Mouse (Mus musculus) myocyte (in vitro differentiated cells): ENCODE results near the gene Atl3. TPM values are rescaled to one million over a fixed set of nuclear protein-coding genes. Genes with fewer than 3 reads are reported as not detected.

Source experiments
- H3K27me3 ChIP-seq: one replicate; pipeline ENCODE4 v1.6.1; 2011; ENCODE audit not compliant: control insufficient read depth, insufficient read depth, insufficient read length
- H3K36me3 ChIP-seq: one replicate; pipeline ENCODE4 v1.6.1; 2011; ENCODE audit not compliant: control insufficient read depth, insufficient read depth
- H3K4me2 ChIP-seq: one replicate; pipeline ENCODE4 v1.6.1; 2011; ENCODE audit warnings: low read depth, control low read depth
- H3K4me3 ChIP-seq: one replicate; pipeline ENCODE4 v1.5.1; 2011; ENCODE audit warnings: mild to moderate bottlenecking, control low read depth, moderate library complexity
- H3K79me2 ChIP-seq: one replicate; pipeline ENCODE4 v1.6.1; 2011; ENCODE audit not compliant: control insufficient read depth, insufficient read depth
- H3ac ChIP-seq: one replicate; pipeline ENCODE4 v1.6.1; 2011; ENCODE audit not compliant: control insufficient read depth, insufficient read length
- CEBPB ChIP-seq: IDR thresholded peaks from 2 replicates; pipeline ENCODE4 v1.6.1; 2011; ENCODE audit warnings: mild to moderate bottlenecking, moderate library complexity; ENCODE audit not compliant: poor library complexity, insufficient read depth, severe bottlenecking
- E2F4 ChIP-seq: IDR thresholded peaks from one replicate; pipeline ENCODE4 v1.6.1; 2011; ENCODE audit warnings: mild to moderate bottlenecking, control low read depth, moderate library complexity; ENCODE audit not compliant: insufficient read depth
- MAX ChIP-seq: IDR thresholded peaks from one replicate; pipeline ENCODE4 v1.6.1; 2011; ENCODE audit warnings: low read depth, mild to moderate bottlenecking, control low read depth
- MYOD1 ChIP-seq, 3 experiments: IDR thresholded peaks; one replicate each; pipeline ENCODE4 v1.6.1; 2011; ENCODE audit warnings: control low read depth in 2 of 3, low read depth in 2 of 3, mild to moderate bottlenecking in 2 of 3, moderate library complexity in 1 of 3; ENCODE audit not compliant: insufficient read length in 2 of 3, control insufficient read depth in 1 of 3
- MYOG ChIP-seq, 3 experiments: IDR thresholded peaks; one replicate each; pipeline ENCODE4 v1.6.1; 2011; ENCODE audit warnings: control low read depth in 2 of 3, low read depth in 2 of 3, mild to moderate bottlenecking in 2 of 3; ENCODE audit not compliant: insufficient read length in 2 of 3, control insufficient read depth in 1 of 3, insufficient read depth in 1 of 3
- POLR2A ChIP-seq: IDR thresholded peaks from one replicate; pipeline ENCODE4 v1.6.1; 2011; ENCODE audit warnings: low read depth, mild to moderate bottlenecking, control low read depth, moderate library complexity; ENCODE audit not compliant: insufficient read length
- POLR2AphosphoS2 ChIP-seq: IDR thresholded peaks from one replicate; pipeline ENCODE4 v1.6.1; 2011; ENCODE audit warnings: low read depth, control low read depth; ENCODE audit not compliant: insufficient read length
- REST ChIP-seq: IDR thresholded peaks from one replicate; pipeline ENCODE4 v1.6.1; 2011; ENCODE audit warnings: mild to moderate bottlenecking, control low read depth, moderate library complexity; ENCODE audit not compliant: insufficient read depth, insufficient read length
- SRF ChIP-seq: IDR thresholded peaks from one replicate; pipeline ENCODE4 v1.6.1; 2011; ENCODE audit warnings: low read depth; ENCODE audit not compliant: control insufficient read depth, insufficient read length
- TCF12 ChIP-seq: IDR thresholded peaks from one replicate; pipeline ENCODE4 v1.6.1; 2011; ENCODE audit warnings: mild to moderate bottlenecking, control low read depth; ENCODE audit not compliant: poor library complexity, insufficient read depth, severe bottlenecking
- TCF3 ChIP-seq: IDR thresholded peaks from one replicate; pipeline ENCODE4 v1.6.1; 2011; ENCODE audit warnings: low read depth, control low read depth; ENCODE audit not compliant: insufficient read length
- USF1 ChIP-seq: IDR thresholded peaks from one replicate; pipeline ENCODE4 v1.6.1; 2011; ENCODE audit warnings: low read depth, mild to moderate bottlenecking, control low read depth, moderate library complexity
- polyA plus RNA-seq: library from polyadenylated mRNA; unstranded; fragments of >200 nt; fragmentation: generic; extraction: Trizol; gene quantifications from one replicate; pipeline ENCODE4 v1.2.1, GENCODE M21; 2012; ENCODE audit warnings: missing spikeins

Atl3 gene
- polyA plus RNA-seq, 1 experiment, result 14.4 TPM

- Histone ChIP-seq H3K4me2 (no peak overlapping the region), H3K27me3 (no peaks in the 10 kb centered on the region), H3K4me3 (peak overlapping the region; percentile 47), H3K36me3 (no peaks in the 10 kb centered on the region), H3K79me2 (no peaks in the 10 kb centered on the region), H3ac (no peak overlapping the region)
- TF ChIP-seq MYOD1 (IDR thresholded peaks at IDR 0.05; ENCODE audit: control insufficient read depth in 1 of 3, insufficient read length in 2 of 3, low read depth in 2 of 3) (no peak), MAX (no peak), POLR2A (no peak), E2F4 (no peak), USF1 (no peak), SRF (no peak), REST (no peak), POLR2AphosphoS2 (no peak), CEBPB (no peak), MYOG (IDR thresholded peaks at IDR 0.05; ENCODE audit: control insufficient read depth in 1 of 3, insufficient read depth in 1 of 3, insufficient read length in 2 of 3, low read depth in 2 of 3) (no peak), TCF3 (no peak), TCF12 (no peak)
Measured at GRCm38 (mm10) chr19:7556641-7557040, 62.8 kb downstream of the Atl3 start.

GRCm38 (mm10) chr19:7557328-7557822 lies 63.5 kb downstream of the Atl3 start, which contains the start of gene Pla2g16:
TSS of gene Pla2g16 (plus strand) at chr19:7557459.
- TF ChIP-seq CEBPB (no peak), MYOG (IDR thresholded peaks at IDR 0.05; ENCODE audit: control insufficient read depth in 1 of 3, insufficient read depth in 1 of 3, insufficient read length in 2 of 3, low read depth in 2 of 3) (peak in 1 of 3 experiments; percentile 58), TCF12 (no peak), POLR2AphosphoS2 (peak; percentile 85), SRF (no peak), USF1 (no peak), E2F4 (no peak), REST (no peak), POLR2A (peak; percentile 77), MAX (no peak), TCF3 (no peak), MYOD1 (IDR thresholded peaks at IDR 0.05; ENCODE audit: control insufficient read depth in 1 of 3, insufficient read length in 2 of 3, low read depth in 2 of 3) (peak in 1 of 3 experiments; percentile 35)
- Histone ChIP-seq H3ac (peak within 1 kb of the TSS; percentile 55), H3K27me3 (no peaks in the 10 kb centered on the region), H3K4me3 (peak within 1 kb of the TSS; percentile 47), H3K4me2 (peak within 1 kb of the TSS; percentile 86), H3K79me2 (no peaks in the 10 kb centered on the region), H3K36me3 (no peaks in the 10 kb centered on the region)

- TF ChIP-seq E2F4 (no peak), MYOD1 (IDR thresholded peaks at IDR 0.05; ENCODE audit: control insufficient read depth in 1 of 3, insufficient read length in 2 of 3, low read depth in 2 of 3) (peak in 2 of 3 experiments; percentile 23 to 50), TCF12 (no peak), SRF (no peak), USF1 (no peak), MYOG (IDR thresholded peaks at IDR 0.05; ENCODE audit: control insufficient read depth in 1 of 3, insufficient read depth in 1 of 3, insufficient read length in 2 of 3, low read depth in 2 of 3) (peak in 1 of 3 experiments; percentile 53), MAX (no peak), POLR2AphosphoS2 (no peak), POLR2A (no peak), REST (no peak), CEBPB (no peak), TCF3 (no peak)
- Histone ChIP-seq H3K27me3 (no peaks in the 10 kb centered on the region), H3K4me3 (peak overlapping the region; percentile 47), H3ac (peak overlapping the region; percentile 55), H3K36me3 (no peaks in the 10 kb centered on the region), H3K79me2 (no peaks in the 10 kb centered on the region), H3K4me2 (peak overlapping the region; percentile 86)
Measured at GRCm38 (mm10) chr19:7557844-7558243, 64.0 kb downstream of the Atl3 start.

GRCm38 (mm10) chr19:7558675-7559074 lies 64.8 kb downstream of the Atl3 start:
- Histone ChIP-seq H3ac (no peak overlapping the region), H3K4me3 (peak overlapping the region; percentile 47), H3K36me3 (no peaks in the 10 kb centered on the region), H3K27me3 (no peaks in the 10 kb centered on the region), H3K4me2 (peak overlapping the region; percentile 86), H3K79me2 (no peaks in the 10 kb centered on the region)
- no peak for TF ChIP-seq MYOG (IDR thresholded peaks at IDR 0.05; ENCODE audit: control insufficient read depth in 1 of 3, insufficient read depth in 1 of 3, insufficient read length in 2 of 3, low read depth in 2 of 3)
- TF ChIP-seq E2F4, result no peak
- TF ChIP-seq REST, result no peak
- no peak for TF ChIP-seq MYOD1 (IDR thresholded peaks at IDR 0.05; ENCODE audit: control insufficient read depth in 1 of 3, insufficient read length in 2 of 3, low read depth in 2 of 3)
- no peak for TF ChIP-seq SRF
- no peak for TF ChIP-seq USF1

GRCm38 (mm10) chr19:7559986-7560385 lies 66.1 kb downstream of the Atl3 start:
- no peaks in the 10 kb centered on the region for H3K27me3 ChIP-seq
- no peaks in the 10 kb centered on the region for H3K36me3 ChIP-seq
- no peak overlapping the region for H3K4me2 ChIP-seq
- no peak overlapping the region for H3K4me3 ChIP-seq
- H3K79me2 ChIP-seq, result no peaks in the 10 kb centered on the region
- TF ChIP-seq MYOG (IDR thresholded peaks at IDR 0.05; ENCODE audit: control insufficient read depth in 1 of 3, insufficient read depth in 1 of 3, insufficient read length in 2 of 3, low read depth in 2 of 3) (no peak), E2F4 (no peak), TCF3 (no peak), TCF12 (no peak), MAX (no peak), SRF (no peak)
- H3ac ChIP-seq, result no peak overlapping the region
